Mouse (Mus musculus): ENCODE measurements around the gene Tle4. TPM values are rescaled to one million over a fixed set of nuclear protein-coding genes. Genes with fewer than 3 reads are reported as not detected.
A peak's percentile ranks its signal among the peaks of the same experiment; 100 is the strongest.

Gene Tle4
- polyA plus RNA-seq, 1 experiment from 2014 or later, result 44.7 TPM

DNA sequence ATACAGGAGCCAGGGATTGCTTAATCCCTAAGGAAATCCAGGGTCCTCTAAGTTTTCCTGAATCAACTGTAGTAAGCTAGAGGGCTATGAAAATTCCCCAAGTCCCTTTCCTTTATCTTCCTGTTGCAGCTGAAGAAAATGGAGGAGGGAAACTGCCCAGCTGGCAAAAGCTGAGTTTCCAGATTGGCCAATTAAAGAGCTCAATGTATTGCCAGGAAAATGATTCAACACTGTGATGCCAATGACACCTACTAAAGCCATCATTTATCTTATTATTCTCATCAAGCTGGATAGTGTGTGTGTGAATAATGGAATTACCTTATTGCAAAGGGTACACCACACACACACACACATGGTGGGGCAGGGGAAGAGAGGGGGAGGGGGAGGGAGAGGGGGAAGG, 22.0 kb upstream of the Tle4 start:
- no peak for DNase-seq (ENCODE audit: low spot score)
- no peaks in the 10 kb centered on the region for H3K4me1 ChIP-seq (replicated peaks; ENCODE audit: control insufficient read depth, insufficient read depth, low read length)
- no peak overlapping the region for H3K27ac ChIP-seq (ENCODE audit: low read depth, low read length)
- no peak overlapping the region for H3K4me2 ChIP-seq (ENCODE audit: low read depth, low read length, severe bottlenecking)
- no peaks in the 10 kb centered on the region for H3K27me3 ChIP-seq (ENCODE audit: control insufficient read depth, insufficient read depth, low read length)
- ATAC-seq (replicated peaks; ENCODE audit: low FRiP score), result no peak
- H3K4me3 ChIP-seq (ENCODE audit: low read depth, low read length), result no peak overlapping the region
- no peaks in the 10 kb centered on the region for H3K36me3 ChIP-seq (ENCODE audit: control insufficient read depth, insufficient read depth, low read length)
- no peaks in the 10 kb centered on the region for H3K9me3 ChIP-seq (ENCODE audit: control insufficient read depth, low read length)
- no peak overlapping the region for H3K9ac ChIP-seq (ENCODE audit: low read length)

DNA sequence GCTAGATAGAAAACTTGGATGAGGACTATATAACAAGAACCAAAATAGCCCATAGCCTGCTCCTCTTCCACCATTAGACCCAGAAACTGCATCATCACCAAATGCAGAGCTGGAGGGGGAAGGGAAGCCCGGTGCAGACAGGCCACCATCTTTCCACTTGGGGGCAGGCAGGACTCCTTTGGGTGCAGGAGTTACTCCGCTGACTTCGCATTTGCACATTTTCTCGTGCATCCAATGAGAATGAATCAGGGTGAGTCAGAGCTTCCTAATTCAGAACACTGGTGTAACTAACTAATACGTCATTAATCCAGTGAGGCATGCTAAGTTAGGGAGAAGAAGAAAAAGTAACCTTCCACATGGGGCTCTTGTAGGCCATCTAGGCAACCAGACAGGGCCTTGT, 17.0 kb upstream of the Tle4 start:
- no peaks in the 10 kb centered on the region for H3K27me3 ChIP-seq (ENCODE audit: control insufficient read depth, insufficient read depth, low read length)

DNA sequence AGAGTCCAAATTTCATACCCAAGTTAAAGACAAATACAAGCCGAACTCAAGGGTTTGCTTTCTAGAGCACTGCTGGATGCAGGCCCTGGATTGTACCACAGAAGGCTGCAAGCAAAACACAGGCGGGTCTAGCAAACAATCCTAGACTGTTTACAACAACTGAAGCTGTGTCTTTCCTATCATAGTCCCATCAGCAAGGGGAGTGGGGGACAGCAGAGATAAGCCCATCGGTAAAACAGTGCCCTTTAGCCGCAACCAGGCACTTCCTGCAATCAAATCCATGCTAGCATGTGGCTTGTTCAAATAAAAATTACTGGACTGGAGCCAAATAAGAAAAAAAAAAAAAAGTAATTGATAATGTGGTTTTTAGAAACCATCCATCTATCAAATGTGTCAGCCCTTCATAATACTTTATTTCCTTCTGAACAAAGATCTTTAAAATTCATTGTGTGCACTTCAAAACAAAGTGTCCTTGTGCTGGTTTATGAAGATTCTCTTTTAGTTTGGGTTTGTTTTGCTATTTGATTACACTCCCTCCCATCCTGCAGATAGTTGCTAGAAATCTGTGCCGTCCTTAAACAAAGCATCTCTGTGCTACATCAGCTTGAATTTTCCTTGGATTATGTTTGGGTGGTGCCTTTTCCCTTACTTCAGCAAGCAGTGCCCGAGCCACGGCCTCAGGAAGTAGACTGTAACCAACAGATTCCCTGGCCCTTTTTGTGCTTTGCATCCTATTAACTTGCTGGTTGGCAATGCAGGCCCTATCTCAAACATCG, 12.9 kb upstream of the Tle4 start:
- no peaks in the 10 kb centered on the region for H3K36me3 ChIP-seq (ENCODE audit: control insufficient read depth, insufficient read depth, low read length)
- no peak overlapping the region for H3K9ac ChIP-seq (ENCODE audit: low read length)
- no peaks in the 10 kb centered on the region for H3K27me3 ChIP-seq (ENCODE audit: control insufficient read depth, insufficient read depth, low read length)
- no peak overlapping the region for H3K4me2 ChIP-seq (ENCODE audit: low read depth, low read length, severe bottlenecking)
- 74% methylated on average over 8 of the region's 8 CpGs for WGBS
- no peak overlapping the region for H3K4me3 ChIP-seq (ENCODE audit: low read depth, low read length)
- DNase-seq (ENCODE audit: low spot score) (no peak), ATAC-seq (replicated peaks; ENCODE audit: low FRiP score) (no peak)
- H3K27ac ChIP-seq (ENCODE audit: low read depth, low read length), result no peak overlapping the region
- H3K4me1 ChIP-seq (replicated peaks; ENCODE audit: control insufficient read depth, insufficient read depth, low read length), result no peaks in the 10 kb centered on the region
- no peaks in the 10 kb centered on the region for H3K9me3 ChIP-seq (ENCODE audit: control insufficient read depth, low read length)

More for the DNA sequence above, 17.0 kb upstream of the Tle4 start:
- no peak overlapping the region for H3K4me3 ChIP-seq (ENCODE audit: low read depth, low read length)
- no peak overlapping the region for H3K27ac ChIP-seq (ENCODE audit: low read depth, low read length)
- no peak for ATAC-seq (replicated peaks; ENCODE audit: low FRiP score)
- DNase-seq (ENCODE audit: low spot score), result no peak
- no peak overlapping the region for H3K9ac ChIP-seq (ENCODE audit: low read length)
- H3K36me3 ChIP-seq (ENCODE audit: control insufficient read depth, insufficient read depth, low read length), result no peaks in the 10 kb centered on the region
- no peaks in the 10 kb centered on the region for H3K9me3 ChIP-seq (ENCODE audit: control insufficient read depth, low read length)
- WGBS, result 82% methylated on average over 5 of the region's 5 CpGs
- H3K4me1 ChIP-seq (replicated peaks; ENCODE audit: control insufficient read depth, insufficient read depth, low read length), result no peaks in the 10 kb centered on the region
- H3K4me2 ChIP-seq (ENCODE audit: low read depth, low read length, severe bottlenecking), result no peak overlapping the region

DNA sequence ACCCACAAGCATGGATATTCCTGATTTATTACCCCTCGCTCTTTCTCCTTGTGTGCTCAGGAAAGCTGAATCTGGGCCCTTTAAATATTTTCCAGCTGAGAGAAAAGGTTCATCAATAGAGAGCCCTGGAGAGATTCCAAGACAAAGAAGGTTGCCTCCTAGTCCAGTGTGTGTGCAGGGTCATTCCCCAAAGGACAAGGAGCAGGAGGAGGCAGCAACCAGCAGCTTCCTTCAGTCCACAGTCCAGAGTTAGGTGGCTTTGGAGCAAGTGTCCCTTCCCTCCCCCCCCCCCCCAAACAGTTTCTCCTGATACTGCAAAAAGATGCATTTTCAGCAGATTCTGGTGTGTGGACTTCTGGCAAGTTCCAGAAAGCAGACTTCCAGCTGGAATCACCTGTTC, 3.0 kb upstream of the Tle4 start:
- Histone ChIP-seq H3K9ac (ENCODE audit: low read length) (no peak overlapping the region), H3K36me3 (ENCODE audit: control insufficient read depth, insufficient read depth, low read length) (no peaks in the 10 kb centered on the region), H3K4me3 (ENCODE audit: low read depth, low read length) (no peak overlapping the region), H3K9me3 (ENCODE audit: control insufficient read depth, low read length) (no peaks in the 10 kb centered on the region), H3K27ac (ENCODE audit: low read depth, low read length) (no peak overlapping the region), H3K4me1 (replicated peaks; ENCODE audit: control insufficient read depth, insufficient read depth, low read length) (peaks cover 8% of the 10 kb centered on the region), H3K27me3 (ENCODE audit: control insufficient read depth, insufficient read depth, low read length) (no peaks in the 10 kb centered on the region), H3K4me2 (ENCODE audit: low read depth, low read length, severe bottlenecking) (no peak overlapping the region)
- DNase-seq (ENCODE audit: low spot score) (no peak), ATAC-seq (replicated peaks; ENCODE audit: low FRiP score) (no peak)
- WGBS, result 67% methylated on average over 1 of the region's 1 CpGs

DNA sequence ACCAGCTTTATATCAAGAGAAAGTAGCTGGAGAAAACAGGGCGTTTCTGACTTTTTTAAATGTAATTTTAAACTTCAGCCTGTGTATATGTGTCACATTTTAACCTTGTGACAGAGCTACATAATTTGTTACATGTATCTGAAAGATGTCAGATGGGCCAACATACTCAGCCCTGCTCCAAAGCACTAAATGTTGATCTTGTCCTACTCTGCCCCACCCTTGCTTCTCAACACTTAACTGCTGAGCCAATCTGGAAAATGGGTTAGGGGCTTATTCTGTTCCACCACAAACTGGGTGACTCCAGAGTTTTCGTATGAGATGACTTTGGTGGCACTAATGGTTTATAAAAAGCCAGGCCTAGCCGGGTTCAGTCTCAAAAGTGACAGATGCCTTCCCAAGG, 2.5 kb upstream of the Tle4 start:
- H3K27ac ChIP-seq (ENCODE audit: low read depth, low read length), result no peak overlapping the region
- H3K9me3 ChIP-seq (ENCODE audit: control insufficient read depth, low read length), result no peaks in the 10 kb centered on the region
- DNase-seq (ENCODE audit: low spot score) (no peak), ATAC-seq (replicated peaks; ENCODE audit: low FRiP score) (no peak)
- 78% methylated on average over 3 of the region's 3 CpGs for WGBS
- no peaks in the 10 kb centered on the region for H3K36me3 ChIP-seq (ENCODE audit: control insufficient read depth, insufficient read depth, low read length)
- H3K4me2 ChIP-seq (ENCODE audit: low read depth, low read length, severe bottlenecking), result no peak overlapping the region
- no peak overlapping the region for H3K9ac ChIP-seq (ENCODE audit: low read length)
- H3K27me3 ChIP-seq (ENCODE audit: control insufficient read depth, insufficient read depth, low read length), result no peaks in the 10 kb centered on the region
- no peak overlapping the region for H3K4me3 ChIP-seq (ENCODE audit: low read depth, low read length)
- peaks cover 8% of the 10 kb centered on the region for H3K4me1 ChIP-seq (replicated peaks; ENCODE audit: control insufficient read depth, insufficient read depth, low read length)

DNA sequence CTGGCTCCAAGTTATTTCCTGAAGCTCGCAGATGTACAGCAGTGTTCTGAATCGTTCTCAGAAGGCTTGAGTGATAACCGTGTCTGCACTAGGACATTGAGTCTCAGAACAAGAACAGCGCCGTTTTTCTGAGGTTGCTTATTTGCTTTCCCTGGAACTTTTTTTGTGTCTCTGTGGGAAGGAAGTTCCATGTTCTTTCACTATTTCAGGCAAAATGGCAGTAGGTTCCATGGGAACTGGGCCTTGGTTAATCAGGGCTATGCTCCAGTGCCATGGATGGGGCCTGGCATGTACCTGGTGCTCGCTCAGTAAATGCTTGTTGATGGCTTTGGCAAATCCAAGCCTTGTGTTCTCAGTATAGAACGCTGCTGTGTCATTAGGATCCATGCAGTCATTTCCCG, 2.0 kb upstream of the Tle4 start:
- peaks cover 8% of the 10 kb centered on the region for H3K4me1 ChIP-seq (replicated peaks; ENCODE audit: control insufficient read depth, insufficient read depth, low read length)
- 51% methylated on average over 8 of the region's 8 CpGs for WGBS
- peak; percentile 52 for DNase-seq (ENCODE audit: low spot score)
- no peak overlapping the region for H3K4me3 ChIP-seq (ENCODE audit: low read depth, low read length)
- H3K4me2 ChIP-seq (ENCODE audit: low read depth, low read length, severe bottlenecking), result no peak overlapping the region
- no peaks in the 10 kb centered on the region for H3K36me3 ChIP-seq (ENCODE audit: control insufficient read depth, insufficient read depth, low read length)
- no peak overlapping the region; the same call in 1 of the 2 replicates for H3K9ac ChIP-seq (ENCODE audit: low read length)
- H3K9me3 ChIP-seq (ENCODE audit: control insufficient read depth, low read length), result no peaks in the 10 kb centered on the region
- ATAC-seq (replicated peaks; ENCODE audit: low FRiP score), result no peak
- H3K27me3 ChIP-seq (ENCODE audit: control insufficient read depth, insufficient read depth, low read length), result no peaks in the 10 kb centered on the region
- H3K27ac ChIP-seq (ENCODE audit: low read depth, low read length), result no peak overlapping the region

DNA sequence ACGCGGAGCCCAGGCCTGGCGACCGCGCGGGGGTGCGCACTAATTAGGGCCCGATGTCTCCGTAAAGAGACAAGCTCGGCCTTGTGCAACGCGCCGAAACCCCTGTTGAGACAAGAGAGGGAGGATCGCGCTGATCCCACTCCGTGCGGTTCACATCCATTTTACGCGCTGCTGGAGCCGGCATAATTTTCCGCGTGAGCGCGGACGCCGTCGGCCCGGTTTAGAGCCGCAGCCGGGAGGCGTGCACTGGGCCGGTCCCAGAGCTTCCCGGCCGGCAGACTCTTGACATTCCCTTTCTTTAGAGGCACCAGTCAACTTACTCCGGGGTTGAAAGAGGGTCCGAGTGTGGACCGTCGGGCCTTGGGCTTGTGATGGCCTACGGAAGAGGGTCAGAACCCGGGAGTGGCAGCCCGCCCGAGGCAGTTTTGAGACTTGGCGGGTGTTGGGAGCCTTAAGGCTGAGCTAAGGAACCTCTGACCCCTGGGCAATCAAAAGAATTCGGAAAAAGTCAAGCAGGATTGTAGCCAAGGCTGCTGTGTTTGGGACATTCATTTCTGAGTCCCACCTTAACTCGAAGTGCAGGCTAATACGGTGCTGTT, 938 bp upstream of the Tle4 start:
- peaks cover 10% of the 10 kb centered on the region for H3K4me1 ChIP-seq (replicated peaks; ENCODE audit: control insufficient read depth, insufficient read depth, low read length)
- DNase-seq (ENCODE audit: low spot score) (no peak), ATAC-seq (replicated peaks; ENCODE audit: low FRiP score) (peak; percentile 64)
- H3K9me3 ChIP-seq (ENCODE audit: control insufficient read depth, low read length), result no peaks in the 10 kb centered on the region
- no peaks in the 10 kb centered on the region for H3K36me3 ChIP-seq (ENCODE audit: control insufficient read depth, insufficient read depth, low read length)
- WGBS, result 0% methylated on average over 46 of the region's 46 CpGs
- peak overlapping the region; percentile 91 for H3K27ac ChIP-seq (ENCODE audit: low read depth, low read length)
- H3K9ac ChIP-seq (ENCODE audit: low read length), result peak overlapping the region; percentile 59
- H3K4me2 ChIP-seq (ENCODE audit: low read depth, low read length, severe bottlenecking), result peak overlapping the region; percentile 48
- no peaks in the 10 kb centered on the region for H3K27me3 ChIP-seq (ENCODE audit: control insufficient read depth, insufficient read depth, low read length)
- peak overlapping the region; percentile 39 for H3K4me3 ChIP-seq (ENCODE audit: low read depth, low read length)

DNA sequence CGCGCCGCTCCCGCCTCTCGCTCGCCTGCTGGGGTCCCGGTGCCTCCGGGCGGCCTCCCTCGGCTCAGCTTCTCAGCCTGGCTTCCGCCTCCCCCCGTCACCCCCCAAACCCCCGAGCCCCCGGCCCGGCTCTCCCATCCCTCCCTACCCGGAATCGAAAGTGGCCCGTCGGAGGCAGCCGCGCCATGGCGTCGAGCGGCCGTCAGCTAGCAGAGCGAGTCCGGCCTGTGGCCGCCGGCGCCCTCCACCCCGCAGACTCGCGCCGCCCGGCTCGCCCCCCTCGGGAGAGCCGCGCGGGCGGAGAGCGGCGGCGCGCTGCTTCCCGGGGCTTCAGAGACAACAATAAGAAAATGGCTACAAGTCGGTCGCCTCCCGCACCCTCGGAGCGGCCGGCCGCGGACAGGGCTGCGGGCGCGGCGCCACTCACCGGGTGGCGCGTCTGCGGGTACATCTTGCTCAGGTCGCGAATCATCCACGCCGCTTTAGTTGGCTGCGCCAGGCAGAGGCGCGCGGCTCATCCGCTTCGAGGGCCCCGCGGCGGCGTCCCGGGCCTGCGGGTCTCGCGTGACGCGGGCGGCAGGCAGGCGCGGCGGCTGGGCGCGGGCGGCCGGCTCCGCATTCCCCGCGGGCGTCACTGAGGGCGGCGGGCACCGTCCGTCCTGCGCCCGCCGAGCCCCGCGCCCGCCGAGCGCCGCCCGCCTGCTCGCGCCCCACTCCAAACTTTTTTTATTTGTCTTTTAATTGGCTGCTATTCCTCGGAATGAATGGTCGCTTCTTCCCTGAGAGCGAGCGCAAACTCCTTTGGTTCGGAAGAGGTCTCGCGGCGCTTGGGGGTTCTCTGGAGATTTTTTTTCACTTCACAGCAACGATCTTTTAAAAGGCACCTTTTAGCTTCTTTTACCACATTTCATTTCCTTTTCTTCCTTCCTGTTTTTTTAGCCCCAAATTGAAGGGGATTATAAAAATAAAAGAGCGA, 622 bp downstream of the Tle4 start:
- WGBS, result under 1% methylated on average over 118 of the region's 120 CpGs
- peak overlapping the region; percentile 99 for H3K27ac ChIP-seq (ENCODE audit: low read depth, low read length)
- peaks cover 11% of the 10 kb centered on the region for H3K4me1 ChIP-seq (replicated peaks; ENCODE audit: control insufficient read depth, insufficient read depth, low read length)
- H3K36me3 ChIP-seq (ENCODE audit: control insufficient read depth, insufficient read depth, low read length), result no peaks in the 10 kb centered on the region
- no peaks in the 10 kb centered on the region for H3K9me3 ChIP-seq (ENCODE audit: control insufficient read depth, low read length)
- ATAC-seq (replicated peaks; ENCODE audit: low FRiP score), result 0 out of 2 replicates have a peak, but pooled peaks have one; percentile 1
- no peaks in the 10 kb centered on the region for H3K27me3 ChIP-seq (ENCODE audit: control insufficient read depth, insufficient read depth, low read length)
- H3K9ac ChIP-seq (ENCODE audit: low read length), result peak overlapping the region; percentile 87
- peak; percentile 82 for DNase-seq (ENCODE audit: low spot score)
- H3K4me3 ChIP-seq (ENCODE audit: low read depth, low read length), result peak overlapping the region; percentile 89
- H3K4me2 ChIP-seq (ENCODE audit: low read depth, low read length, severe bottlenecking), result peak overlapping the region; percentile 54
